12 mouse cellular contexts compared by ENCODE assay signal in the genomic region with DNA sequence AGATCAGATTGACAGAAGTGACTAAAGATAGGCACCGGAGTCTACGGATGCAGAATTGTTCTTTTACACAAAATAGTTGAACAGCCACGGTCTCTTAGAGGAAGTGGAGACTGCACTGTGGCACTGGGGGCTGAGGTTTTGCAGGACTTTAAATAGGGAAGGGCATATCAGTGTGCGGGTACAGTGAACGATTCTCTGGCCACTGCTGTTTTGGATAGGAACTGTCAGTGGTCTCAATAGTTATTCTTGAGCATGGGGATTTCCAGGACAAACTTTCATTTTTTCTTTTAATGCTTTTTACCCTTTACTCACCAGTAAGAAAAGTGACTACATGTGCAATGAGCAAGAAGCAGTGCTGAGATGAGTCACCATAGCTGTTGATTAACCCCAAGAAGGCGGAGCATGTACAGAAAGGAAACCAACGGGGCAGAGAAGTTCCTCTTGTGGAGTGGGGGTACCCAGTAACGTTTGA. TPM values are rescaled to one million over a fixed set of nuclear protein-coding genes. Genes with fewer than 3 reads are reported as not detected.
DNase-seq lines count a peak whose midpoint lies in the region; ATAC-seq and TF ChIP-seq lines count a peak whose summit lies in the region.
"Had no signal": no experiment of that assay in that cellular context is flagged by ENCODE, and none has a peak within 500 bp of the region (broad histone marks: within the 10 kb centered on the region; RNA-seq: fewer than 3 reads in every experiment).

No protein-coding gene starts in this region.

- TF ChIP-seq CTCF in kidney, adult 2 months (conservative IDR thresholded peaks at IDR 0.05; ENCODE audit: insufficient read depth, insufficient read length, low read depth, low read length): no peak

- H3K4me2 ChIP-seq in kidney, embryonic 15.5 days: no peak overlapping the region
- H3K4me2 ChIP-seq: forebrain, embryonic 12.5 days had no signal

- intact Hi-C loops in left cerebral cortex, postnatal 10 days (cut with DNase I): no loop called here

- H3K4me3 ChIP-seq in kidney, adult 2 months (ENCODE audit: insufficient read depth, low read depth, low read length): no peak overlapping the region
- no peak overlapping the region for H3K4me3 ChIP-seq in kidney, embryonic 15.5 days (replicated peaks)
- H3K4me3 ChIP-seq: forebrain, embryonic 12.5 days had no signal

- H3K4me1 ChIP-seq in kidney, adult 2 months (ENCODE audit: control insufficient read depth, insufficient read depth, low read length): no peaks in the 10 kb centered on the region
- no peaks in the 10 kb centered on the region for H3K4me1 ChIP-seq in kidney, embryonic 15.5 days
- H3K4me1 ChIP-seq: forebrain, embryonic 12.5 days had no signal

- TF ChIP-seq POLR2A in kidney, adult 2 months (IDR thresholded peaks at IDR 0.05; ENCODE audit: low read depth, low read length): no peak

- H3K9me3 ChIP-seq in kidney, embryonic 15.5 days (replicated peaks): no peaks in the 10 kb centered on the region
- H3K9me3 ChIP-seq: forebrain, embryonic 12.5 days; G1E had no signal

- WGBS in kidney, adult 2 months: 55% methylated on average over 8 of the region's 8 CpGs
- WGBS in kidney, embryonic 15.5 days: 66% methylated on average over 8 of the region's 8 CpGs

- peak; percentile 34 for DNase-seq in kidney, adult 2 months
- DNase-seq in CD4-positive, CD25-positive, alpha-beta regulatory T cell, adult 2 months (ENCODE audit: low read depth, low spot score): peak; percentile 74
- peak; percentile 39 to 45 for DNase-seq in monocyte, adult 2 months (ENCODE audit: low read depth in 1 of 2, low spot score in 2 of 2)
- no peak for DNase-seq in right cerebral cortex, postnatal 4 days
- DNase-seq in left cerebral cortex, postnatal 10 days (ENCODE audit: extremely low spot score in 1 of 2, low spot score in 2 of 2): no peak
- no peak for DNase-seq in gastrocnemius, postnatal 25 days
- DNase-seq: cerebellum, adult 9-11 months had no signal

- H3K27ac ChIP-seq in kidney, adult 2 months (ENCODE audit: insufficient read depth, low read depth, low read length): no peak overlapping the region
- H3K27ac ChIP-seq in kidney, embryonic 15.5 days: no peak overlapping the region
- H3K27ac ChIP-seq: forebrain, embryonic 12.5 days had no signal

- no peak for ATAC-seq in kidney, embryonic 15.5 days (replicated peaks; ENCODE audit: low FRiP score)
- peak; percentile 99 for ATAC-seq in inflammation-experienced regulatory T-cells, adult 6 months

- no peak overlapping the region for H3K9ac ChIP-seq in kidney, embryonic 15.5 days
- H3K9ac ChIP-seq: forebrain, embryonic 12.5 days had no signal

- no peaks in the 10 kb centered on the region for H3K36me3 ChIP-seq in kidney, adult 2 months (ENCODE audit: control insufficient read depth, insufficient read depth, low read length)
- no peaks in the 10 kb centered on the region for H3K36me3 ChIP-seq in kidney, embryonic 15.5 days
- H3K36me3 ChIP-seq: forebrain, embryonic 12.5 days; G1E had no signal

- no peaks in the 10 kb centered on the region for H3K27me3 ChIP-seq in kidney, adult 2 months (replicated peaks; ENCODE audit: control insufficient read depth, insufficient read depth, low read length)
- no peaks in the 10 kb centered on the region for H3K27me3 ChIP-seq in kidney, embryonic 15.5 days
- H3K27me3 ChIP-seq: forebrain, embryonic 12.5 days had no signal

RNA-seq across cellular contexts. Expression of gene Vrk2, which starts 46.6 kb away (rescaled TPM):
- 1.5 and 2.0 TPM in 2 replicates for polyA plus RNA-seq in kidney, adult 2 months (2012; rRNA removed)
- polyA plus RNA-seq in kidney, embryonic 15.5 days (2015; fragmentation: Nextera tagmentation; extraction: Ambion mirVana): 18.3 and 19.4 TPM in 2 replicates
- polyA plus RNA-seq in inflammation-experienced regulatory T-cells, adult 6 months (2017; shearing (Covaris generic)): 10 to 100 TPM; 51.5 to 73.4 (median 59.2) TPM
- total RNA-seq in left cerebral cortex, postnatal 10 days (2021): 1 to 10 TPM; 2.1 to 2.2 TPM
- 1 to 10 TPM; 6.2 to 9.1 TPM for total RNA-seq in gastrocnemius, postnatal 25 days (2021)

RNA-seq across cellular contexts. Expression of gene Gm6899, which starts 47.3 kb away (rescaled TPM):
- not detected in 2 replicates for polyA plus RNA-seq in kidney, adult 2 months (2012; rRNA removed)
- polyA plus RNA-seq in kidney, embryonic 15.5 days (2015; fragmentation: Nextera tagmentation; extraction: Ambion mirVana): not detected in 2 replicates
- not detected for polyA plus RNA-seq in inflammation-experienced regulatory T-cells, adult 6 months (2017; shearing (Covaris generic))
- not detected for total RNA-seq in left cerebral cortex, postnatal 10 days (2021)
- not detected for total RNA-seq in gastrocnemius, postnatal 25 days (2021)
- total RNA-seq: G1E had no signal
- polyA plus RNA-seq: forebrain, embryonic 12.5 days; G1E; intestine, embryonic 14.5 days had no signal

Comparison
In these comparisons a context has a peak if more than half of its experiments do, and no peak if none do; other contexts are left out.
1. DNase-seq: peak in kidney, adult 2 months (single experiment), CD4-positive, CD25-positive, alpha-beta regulatory T cell, adult 2 months (single experiment) and monocyte, adult 2 months (2 of 2); none in right cerebral cortex, postnatal 4 days (single experiment), left cerebral cortex, postnatal 10 days (0 of 2) and gastrocnemius, postnatal 25 days (single experiment).